Mouse (Mus musculus): ENCODE measurements around the gene Vmn2r68.

Gene Vmn2r68

GRCm38 (mm10) chr7:85237683-85238082, at the start of gene Vmn2r68:
TSS of gene Vmn2r68 (minus strand) at chr7:85237783.
- DNase-seq (ENCODE audit: low read depth, low spot score) = no peak
